Mouse (Mus musculus): ENCODE measurements around the gene Nr4a1.

- TF ChIP-seq CTCF (IDR thresholded peaks at IDR 0.05; ENCODE audit: insufficient read depth, low read depth, low read length) (no peak), POLR2A (IDR thresholded peaks at IDR 0.05; ENCODE audit: insufficient read depth, low read depth, low read length) (no peak)
Measured at GRCm38 (mm10) chr15:101299480-101299960, 45.5 kb downstream of the Nr4a1 start.

All from olfactory bulb, adult 2 months (tissue).